Mouse (Mus musculus) liver, embryonic 12.5 days (tissue): Measurements from ENCODE around the gene Sphk2. TPM values are rescaled to one million over a fixed set of nuclear protein-coding genes. Genes with fewer than 3 reads are reported as not detected.

ENCODE experiments used
- ATAC-seq: fragments of 200-750 bp; cut with Nextera tagmentation; 2 replicates; pipeline ENCODE4 v1.8.0; 2017; ENCODE audit warnings: moderate number of reproducible peaks, mild to moderate bottlenecking, moderate library complexity
- H3K27ac ChIP-seq: fragments of 300-500 bp; sonication (generic); 2 replicates; pipeline ENCODE4 v1.5.1; 2016; ENCODE audit warnings: mild to moderate bottlenecking
- H3K27me3 ChIP-seq: fragments of 300-500 bp; sonication (generic); replicated peaks from 2 replicates; pipeline ENCODE4 v1.6.1; 2016; ENCODE audit warnings: mild to moderate bottlenecking, moderate library complexity
- H3K36me3 ChIP-seq: fragments of 300-500 bp; sonication (generic); 2 replicates; pipeline ENCODE4 v1.6.1; 2016; ENCODE audit warnings: mild to moderate bottlenecking, moderate library complexity
- H3K4me1 ChIP-seq: fragments of 300-500 bp; sonication (generic); 2 replicates; pipeline ENCODE4 v1.6.1; 2016
- H3K4me2 ChIP-seq: fragments of 300-500 bp; sonication (generic); 2 replicates; pipeline ENCODE4 v1.6.1; 2016; ENCODE audit warnings: mild to moderate bottlenecking, moderate library complexity
- H3K4me3 ChIP-seq: fragments of 300-500 bp; sonication (generic); 2 replicates; pipeline ENCODE4 v1.5.1; 2016; ENCODE audit warnings: mild to moderate bottlenecking, moderate library complexity
- H3K9ac ChIP-seq: fragments of 300-500 bp; sonication (generic); 2 replicates; pipeline ENCODE4 v1.6.1; 2016; ENCODE audit warnings: mild to moderate bottlenecking, moderate library complexity
- H3K9me3 ChIP-seq: fragments of 300-500 bp; sonication (generic); replicated peaks from 2 replicates; pipeline ENCODE4 v1.6.1; 2016; ENCODE audit warnings: mild to moderate bottlenecking, moderate library complexity
- WGBS: fragments of 180-500 bp; shearing (Covaris S2); methylation state at CpG from one replicate; pipeline ENCODE4 v1.1.7; 2016; ENCODE audit not compliant: insufficient replicate concordance; 5-methylcytosine and 5-hydroxymethylcytosine counted together
- polyA plus RNA-seq: library from polyadenylated mRNA; unstranded; fragments of >200 nt; fragmentation: Nextera tagmentation; extraction: Ambion mirVana; gene quantifications from 2 replicates; pipeline ENCODE4 v1.2.1, GENCODE M21; 2016

Sphk2 gene
- polyA plus RNA-seq, 1 experiment from 2014 or later: 16.1 TPM

DNA sequence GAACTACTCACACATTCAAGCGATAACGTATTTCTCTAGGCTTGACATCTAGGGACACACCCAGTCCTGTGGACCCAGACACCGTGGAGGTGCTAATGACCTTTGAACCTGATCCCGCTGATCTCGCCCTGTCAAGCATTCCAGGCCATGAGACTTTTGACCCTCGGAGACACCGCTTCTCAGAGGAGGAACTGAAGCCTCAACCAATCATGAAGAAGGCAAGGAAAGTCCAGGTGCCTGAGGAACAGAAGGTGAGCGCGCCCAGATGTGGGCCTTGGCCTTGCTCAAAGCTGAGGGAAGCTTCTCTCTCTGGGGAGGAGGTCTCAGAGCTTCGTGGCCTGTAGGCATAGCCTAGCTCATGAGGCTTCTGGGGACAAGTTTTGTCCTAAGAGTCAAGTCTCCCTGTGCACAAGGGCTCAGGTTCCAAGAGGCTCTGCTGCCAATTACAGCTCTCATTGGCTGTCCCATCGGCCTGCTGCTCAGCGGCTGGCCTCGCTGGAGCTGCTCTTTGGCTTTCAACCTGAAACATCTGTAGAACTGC, 9.5 kb downstream of the Sphk2 start:
- peaks cover 66% of the 10 kb centered on the region for H3K4me1 ChIP-seq
- WGBS: 39% methylated on average over 13 of the region's 13 CpGs
- no peak for ATAC-seq
- H3K27me3 ChIP-seq: peaks cover 5% of the 10 kb centered on the region; the same call in 1 of the 2 replicates
- peak overlapping the region; percentile 18; the same call in 1 of the 2 replicates for H3K27ac ChIP-seq
- no peak overlapping the region for H3K9ac ChIP-seq
- peak overlapping the region; percentile 100 for H3K4me2 ChIP-seq
- no peaks in the 10 kb centered on the region for H3K9me3 ChIP-seq
- H3K36me3 ChIP-seq: peaks cover 41% of the 10 kb centered on the region
- no peak overlapping the region; the same call in 1 of the 2 replicates for H3K4me3 ChIP-seq

DNA sequence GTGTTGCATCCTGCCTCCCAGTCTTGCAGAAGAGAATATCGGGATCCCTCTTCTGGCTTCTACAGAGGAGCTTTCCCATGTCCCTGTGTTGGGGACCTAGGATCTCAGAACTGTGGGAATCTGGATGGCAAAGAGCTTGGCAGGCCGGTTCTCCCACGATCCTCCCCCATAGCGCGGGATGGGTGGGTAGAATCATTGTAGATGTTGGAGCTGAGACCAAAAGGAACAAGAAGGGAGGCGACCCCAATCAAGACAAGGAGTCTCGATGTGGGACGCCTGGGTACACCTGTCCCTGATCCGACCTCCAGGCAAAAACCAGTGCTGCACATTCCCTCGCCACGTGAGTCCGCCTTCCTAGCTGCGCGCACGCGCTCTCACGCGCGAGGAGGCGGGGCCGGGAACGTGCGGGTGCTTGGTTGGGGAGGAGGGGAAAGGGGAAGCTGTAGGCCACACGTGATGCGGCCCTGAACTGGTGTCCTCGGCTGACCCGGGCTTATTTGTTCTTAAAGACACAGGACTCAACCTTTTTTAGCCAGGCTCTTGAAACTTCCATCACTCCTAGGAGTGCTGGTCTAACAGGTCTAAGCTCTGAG, 10.3 kb downstream of the Sphk2 start:
- no peaks in the 10 kb centered on the region for H3K9me3 ChIP-seq
- ATAC-seq: peak; percentile 5; the same call in 1 of the 2 replicates
- H3K4me2 ChIP-seq: peak overlapping the region; percentile 100
- peak overlapping the region; percentile 77; the same call in 1 of the 2 replicates for H3K27ac ChIP-seq
- WGBS: under 1% methylated on average over 27 of the region's 27 CpGs
- H3K9ac ChIP-seq: peak overlapping the region; percentile 47
- peaks cover 60% of the 10 kb centered on the region for H3K4me1 ChIP-seq
- peaks cover 33% of the 10 kb centered on the region for H3K36me3 ChIP-seq
- peak overlapping the region; percentile 71 for H3K4me3 ChIP-seq
- peaks cover 13% of the 10 kb centered on the region for H3K27me3 ChIP-seq

DNA sequence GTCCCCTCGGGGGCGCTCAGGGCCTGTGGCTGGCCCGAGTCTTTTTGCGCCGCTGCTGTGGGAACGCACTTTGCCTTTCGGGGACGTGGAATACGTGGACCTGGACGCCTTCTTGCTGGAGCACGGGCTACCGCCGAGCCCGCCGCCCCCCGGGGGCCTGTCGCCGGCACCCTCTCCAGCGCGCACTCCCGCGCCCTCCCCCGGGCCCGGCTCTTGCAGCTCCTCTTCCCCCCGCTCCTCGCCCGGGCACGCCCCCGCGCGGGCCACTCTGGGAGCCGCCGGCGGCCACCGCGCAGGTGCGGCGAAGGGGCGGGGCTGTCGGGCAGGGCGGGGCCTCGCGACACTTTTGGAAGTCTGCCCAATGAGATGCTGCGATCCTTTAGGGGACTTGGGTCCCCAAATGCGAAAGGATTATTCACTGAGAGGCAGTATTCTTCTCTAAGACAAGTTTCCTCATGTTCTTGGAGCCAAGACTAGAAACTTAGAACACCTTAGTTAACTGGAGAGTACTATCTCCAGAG, 11.0 kb downstream of the Sphk2 start:
- H3K9ac ChIP-seq: peak overlapping the region; percentile 81
- peak; percentile 41; the same call in 1 of the 2 replicates for ATAC-seq
- peak overlapping the region; percentile 100 for H3K4me2 ChIP-seq
- peaks cover 26% of the 10 kb centered on the region for H3K36me3 ChIP-seq
- WGBS: 1% methylated on average over 41 of the region's 45 CpGs
- peaks cover 18% of the 10 kb centered on the region for H3K27me3 ChIP-seq
- no peaks in the 10 kb centered on the region for H3K9me3 ChIP-seq
- peak overlapping the region; percentile 71 for H3K4me3 ChIP-seq
- peak overlapping the region; percentile 77 for H3K27ac ChIP-seq
- peaks cover 58% of the 10 kb centered on the region for H3K4me1 ChIP-seq

DNA sequence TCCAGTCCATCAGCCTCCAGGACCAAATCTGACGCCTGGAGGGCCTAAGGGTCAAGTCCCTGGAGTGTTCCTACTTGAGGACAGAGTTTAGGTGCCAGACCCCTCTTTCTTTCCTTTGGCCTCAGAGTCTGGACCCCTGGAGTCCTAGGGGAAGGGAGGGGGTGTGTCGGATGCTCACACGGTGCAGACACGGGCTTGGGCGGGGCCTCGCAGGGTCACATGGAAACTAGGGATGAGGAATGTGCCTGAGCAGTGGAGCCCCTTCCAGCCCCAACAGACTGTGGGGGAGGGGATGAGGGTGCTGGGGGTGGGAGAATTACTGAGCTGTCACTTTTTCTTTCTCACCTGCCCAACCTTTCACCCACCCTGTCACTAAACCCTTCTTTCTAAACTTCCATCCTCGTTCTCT, 11.9 kb downstream of the Sphk2 start:
- Histone ChIP-seq H3K9me3 (no peaks in the 10 kb centered on the region), H3K27ac (peak overlapping the region; percentile 73), H3K4me1 (peaks cover 58% of the 10 kb centered on the region), H3K4me3 (peak overlapping the region; percentile 71), H3K27me3 (peaks cover 27% of the 10 kb centered on the region), H3K9ac (peak overlapping the region; percentile 81), H3K36me3 (peaks cover 17% of the 10 kb centered on the region), H3K4me2 (peak overlapping the region; percentile 100)
- no peak for ATAC-seq
- under 1% methylated on average over 7 of the region's 7 CpGs for WGBS

DNA sequence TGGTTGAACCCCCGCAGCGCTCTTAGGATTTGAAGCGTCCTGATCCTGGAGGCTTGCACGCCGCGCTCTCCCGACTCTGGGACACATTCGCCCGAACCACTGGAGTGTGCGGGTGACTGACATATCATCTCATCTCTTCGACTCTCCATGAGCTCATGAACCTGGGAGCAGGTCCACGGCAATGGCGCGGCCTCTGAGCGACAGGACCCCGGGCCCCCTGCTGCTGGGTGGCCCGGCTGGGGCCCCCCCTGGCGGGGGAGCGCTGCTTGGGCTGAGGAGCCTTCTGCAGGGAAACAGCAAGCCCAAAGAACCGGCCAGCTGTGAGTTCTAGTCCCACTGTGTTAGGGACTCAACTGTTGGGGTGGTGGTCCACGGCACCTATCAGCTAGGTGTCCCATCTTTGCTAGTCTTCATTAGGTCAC, 12.3 kb downstream of the Sphk2 start:
- Histone ChIP-seq H3K4me1 (peaks cover 60% of the 10 kb centered on the region), H3K36me3 (peaks cover 13% of the 10 kb centered on the region), H3K4me3 (peak overlapping the region; percentile 71), H3K9ac (peak overlapping the region; percentile 81), H3K27ac (peak overlapping the region; percentile 73), H3K9me3 (no peaks in the 10 kb centered on the region), H3K27me3 (peaks cover 31% of the 10 kb centered on the region), H3K4me2 (peak overlapping the region; percentile 100)
- WGBS: under 1% methylated on average over 21 of the region's 21 CpGs
- ATAC-seq: no peak

DNA sequence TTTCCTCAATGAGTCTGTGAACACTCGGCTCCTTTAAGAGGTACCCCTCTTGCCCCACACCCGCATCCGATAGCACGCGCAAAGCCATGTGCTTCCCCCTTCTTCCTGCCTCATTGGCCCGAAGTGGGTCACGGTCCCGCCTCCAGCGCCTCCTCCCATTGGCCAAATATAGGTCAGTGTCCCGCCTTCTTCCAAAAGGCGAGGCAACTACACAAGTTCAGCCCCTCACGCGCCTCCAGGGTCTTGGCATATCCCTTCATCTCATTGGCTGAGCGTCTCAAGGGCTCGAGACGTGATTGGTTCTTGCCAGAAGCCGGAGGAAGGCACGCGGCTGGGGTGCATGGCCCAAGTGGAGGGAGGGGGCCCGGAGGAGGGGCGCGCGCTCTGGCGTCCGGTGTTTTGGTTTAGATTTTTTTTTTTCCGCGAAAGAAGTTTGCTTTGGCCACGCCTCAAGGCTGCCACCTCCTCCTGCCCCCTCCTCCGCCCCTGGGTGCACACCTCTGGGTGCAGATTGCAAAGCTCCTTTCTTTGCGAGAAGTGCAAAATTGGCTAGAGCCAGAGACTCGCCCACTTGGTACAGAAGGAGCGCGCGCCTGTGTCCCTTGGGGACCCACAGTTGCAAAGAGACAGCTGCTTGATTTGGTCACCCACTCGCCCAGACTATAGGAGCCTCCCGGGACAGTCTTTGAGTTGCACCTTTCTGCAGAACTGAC, 12.9 kb downstream of the Sphk2 start, which contains the start of gene Dbp:
Gene Dbp, plus strand, starts transcription at position 359 of the 713 bp plus-strand sequence.
- Histone ChIP-seq H3K9ac (peak within 1 kb of the TSS; percentile 81), H3K9me3 (no peaks in the 10 kb centered on the region), H3K4me3 (peak within 1 kb of the TSS; percentile 71), H3K36me3 (peaks cover 7% of the 10 kb centered on the region), H3K27ac (peak within 1 kb of the TSS; percentile 73), H3K4me2 (peak within 1 kb of the TSS; percentile 100), H3K27me3 (peaks cover 37% of the 10 kb centered on the region), H3K4me1 (peaks cover 65% of the 10 kb centered on the region)
- under 1% methylated on average over 36 of the region's 36 CpGs for WGBS
- ATAC-seq: peak; percentile 82

DNA sequence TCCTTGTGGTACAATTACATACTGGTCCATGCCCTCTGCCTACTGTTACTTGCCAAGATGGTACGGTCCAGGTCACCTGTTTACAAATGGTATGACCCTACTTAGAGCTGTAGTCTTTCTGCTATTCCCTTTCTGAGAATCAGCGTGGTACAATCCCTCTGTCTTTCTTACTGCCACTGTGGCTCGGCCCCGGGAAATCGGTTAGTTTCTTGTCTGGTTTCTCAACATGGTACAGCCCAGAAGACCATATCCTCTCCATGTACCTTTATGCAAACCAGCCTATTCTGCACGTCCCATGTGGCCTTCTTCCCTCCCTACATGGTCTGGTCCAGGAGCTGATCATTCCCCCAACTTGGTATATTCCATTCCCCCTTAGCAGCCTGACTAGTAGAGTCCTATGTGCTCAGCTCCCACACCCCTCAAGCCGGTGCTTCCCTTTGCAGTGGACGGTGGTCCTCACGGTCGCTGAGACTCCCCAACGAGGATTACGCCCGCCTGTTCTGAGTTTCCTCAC, 13.7 kb downstream of the Sphk2 start:
- peaks cover 45% of the 10 kb centered on the region for H3K27me3 ChIP-seq
- 2% methylated on average over 13 of the region's 13 CpGs for WGBS
- peak overlapping the region; percentile 62 for H3K9ac ChIP-seq
- H3K27ac ChIP-seq: peak overlapping the region; percentile 72
- H3K4me3 ChIP-seq: peak overlapping the region; percentile 71
- peaks cover under 1% of the 10 kb centered on the region; the same call in 1 of the 2 replicates for H3K36me3 ChIP-seq
- H3K9me3 ChIP-seq: no peaks in the 10 kb centered on the region
- peak overlapping the region; percentile 100 for H3K4me2 ChIP-seq
- ATAC-seq: peak; percentile 49
- peaks cover 67% of the 10 kb centered on the region for H3K4me1 ChIP-seq

DNA sequence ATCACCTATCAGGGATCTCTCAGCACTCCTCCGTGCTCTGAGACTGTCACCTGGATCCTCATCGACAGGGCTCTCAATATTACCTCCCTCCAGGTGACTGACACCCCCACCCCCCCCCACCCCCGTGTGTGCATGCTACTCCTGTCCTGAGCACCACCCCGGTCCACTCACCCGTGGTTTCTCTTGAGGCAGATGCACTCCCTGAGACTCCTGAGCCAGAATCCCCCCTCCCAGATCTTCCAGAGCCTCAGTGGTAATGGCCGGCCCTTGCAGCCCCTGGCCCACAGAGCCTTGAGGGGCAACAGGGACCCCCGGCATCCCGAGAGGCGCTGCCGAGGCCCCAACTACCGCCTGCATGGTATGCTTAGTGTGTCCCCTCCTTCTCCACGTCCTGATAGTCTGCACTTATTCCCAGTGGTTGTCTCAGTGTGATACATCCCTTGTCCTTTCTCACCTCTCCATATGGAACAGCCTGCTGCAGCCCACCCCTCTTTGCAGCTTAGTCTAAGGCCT, 14.2 kb downstream of the Sphk2 start:
- no peak overlapping the region for H3K9ac ChIP-seq

DNA sequence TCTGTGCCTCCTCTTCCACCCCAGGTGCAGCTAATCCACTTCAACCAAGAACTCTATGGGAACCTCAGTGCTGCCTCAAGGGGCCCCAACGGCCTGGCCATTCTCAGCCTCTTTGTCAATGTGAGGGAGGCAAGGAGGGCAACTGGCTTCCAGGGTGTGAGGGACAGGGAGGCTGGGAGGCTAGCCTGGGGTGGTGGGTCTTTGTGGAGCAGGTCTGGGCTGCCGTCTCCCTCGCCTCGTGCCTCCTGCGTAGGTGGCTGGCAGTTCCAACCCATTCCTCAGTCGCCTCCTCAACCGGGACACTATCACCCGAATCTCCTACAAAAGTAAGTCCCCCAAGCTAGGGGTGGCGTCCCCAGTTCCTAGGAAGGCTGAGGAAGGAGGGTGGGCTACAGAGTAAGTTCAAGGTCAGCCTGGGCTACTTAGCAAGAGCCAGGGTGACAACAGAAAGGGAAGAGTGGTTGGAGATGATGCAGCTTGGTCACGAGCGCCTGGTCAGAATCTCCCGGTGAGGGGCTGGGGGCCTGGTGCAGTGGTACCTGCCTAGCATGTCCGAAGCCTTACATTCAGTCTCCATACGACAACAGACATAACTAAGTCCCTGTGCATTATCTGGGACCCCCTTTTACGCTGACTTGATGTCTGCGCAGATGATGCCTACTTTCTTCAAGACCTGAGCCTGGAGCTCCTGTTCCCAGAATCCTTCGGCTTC, 14.8 kb downstream of the Sphk2 start:
- 83% methylated on average over 17 of the region's 17 CpGs for WGBS
- H3K9ac ChIP-seq: no peak overlapping the region
- H3K4me1 ChIP-seq: peaks cover 57% of the 10 kb centered on the region
- no peak overlapping the region for H3K4me3 ChIP-seq
- no peak overlapping the region for H3K4me2 ChIP-seq
- no peak for ATAC-seq
- H3K27ac ChIP-seq: no peak overlapping the region
- no peaks in the 10 kb centered on the region for H3K9me3 ChIP-seq
- H3K36me3 ChIP-seq: no peaks in the 10 kb centered on the region
- peaks cover 56% of the 10 kb centered on the region for H3K27me3 ChIP-seq

More for the DNA sequence above, 14.2 kb downstream of the Sphk2 start:
- Histone ChIP-seq H3K36me3 (no peaks in the 10 kb centered on the region), H3K27me3 (peaks cover 50% of the 10 kb centered on the region), H3K4me3 (peak overlapping the region; percentile 6; the same call in 1 of the 2 replicates), H3K4me1 (peaks cover 64% of the 10 kb centered on the region), H3K9me3 (no peaks in the 10 kb centered on the region), H3K4me2 (peak overlapping the region; percentile 100), H3K27ac (peak overlapping the region; percentile 72; the same call in 1 of the 2 replicates)
- ATAC-seq: no peak
- 49% methylated on average over 12 of the region's 12 CpGs for WGBS

DNA sequence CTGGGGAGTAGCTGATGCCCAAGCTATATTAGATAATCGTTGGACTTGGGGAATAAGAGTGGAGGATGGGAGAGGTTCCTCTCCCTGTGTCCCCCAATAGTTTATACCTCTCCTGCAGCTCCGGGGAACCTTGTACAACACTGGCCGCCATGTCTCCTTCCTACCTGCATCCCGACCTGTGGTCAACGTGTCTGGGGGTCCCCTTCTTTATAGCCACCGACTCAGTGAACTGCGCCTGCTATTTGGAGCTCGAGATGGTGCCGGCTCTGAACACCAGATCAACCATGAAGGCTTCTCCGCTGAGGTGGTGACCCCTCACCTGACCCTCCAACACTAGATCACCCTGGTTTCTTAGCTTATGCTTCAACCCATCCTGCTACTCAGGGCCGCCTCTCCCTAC, 15.5 kb downstream of the Sphk2 start:
- Histone ChIP-seq H3K9ac (no peak overlapping the region), H3K4me3 (no peak overlapping the region), H3K4me1 (peaks cover 51% of the 10 kb centered on the region), H3K27me3 (peaks cover 59% of the 10 kb centered on the region), H3K4me2 (no peak overlapping the region), H3K36me3 (no peaks in the 10 kb centered on the region), H3K27ac (no peak overlapping the region), H3K9me3 (no peaks in the 10 kb centered on the region)
- 78% methylated on average over 11 of the region's 11 CpGs for WGBS
- no peak for ATAC-seq

DNA sequence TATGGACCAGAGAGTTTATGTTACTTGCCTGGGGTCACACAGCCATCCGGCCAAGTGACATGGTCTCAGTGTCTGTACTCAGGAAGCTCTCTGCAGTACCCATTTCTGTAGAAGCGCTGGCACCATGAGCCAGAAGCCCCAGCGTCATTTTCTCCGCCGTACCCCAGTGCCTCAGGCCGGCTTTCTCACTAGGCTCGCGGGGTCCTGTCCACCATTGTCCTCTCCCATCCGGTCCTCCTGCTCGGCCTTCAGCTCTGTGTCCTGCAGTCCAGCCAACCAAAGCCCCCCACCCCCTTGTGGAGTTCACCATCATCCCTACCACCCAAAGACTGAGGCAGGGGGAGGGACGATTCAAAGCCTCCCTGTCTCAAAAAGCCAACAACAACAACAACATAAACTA, 16.2 kb downstream of the Sphk2 start:
- no peaks in the 10 kb centered on the region for H3K9me3 ChIP-seq
- H3K27ac ChIP-seq: no peak overlapping the region
- peaks cover 59% of the 10 kb centered on the region for H3K27me3 ChIP-seq
- no peaks in the 10 kb centered on the region for H3K36me3 ChIP-seq
- ATAC-seq: no peak
- H3K4me1 ChIP-seq: peaks cover 44% of the 10 kb centered on the region
- 69% methylated on average over 11 of the region's 11 CpGs for WGBS
- H3K4me3 ChIP-seq: no peak overlapping the region
- no peak overlapping the region for H3K4me2 ChIP-seq
- no peak overlapping the region for H3K9ac ChIP-seq
